Mouse (Mus musculus): ENCODE results near the gene Tmem106c.

Tmem106c gene

GRCm38 (mm10) chr15:97963989-97964835 is at the start of gene Tmem106c:
Gene Tmem106c (plus strand): TSS chr15:97964200.
- DNase-seq: peak; percentile 94

- peak; percentile 75 for DNase-seq
Measured at GRCm38 (mm10) chr15:97914331-97914747, 49.7 kb upstream of the Tmem106c start.

- DNase-seq: no peak
Measured at GRCm38 (mm10) chr15:97917994-97918393, 46.0 kb upstream of the Tmem106c start.

GRCm38 (mm10) chr15:97919217-97919616 is 44.8 kb upstream of the Tmem106c start:
- DNase-seq: no peak

- DNase-seq: no peak
Measured at GRCm38 (mm10) chr15:97920306-97920705, 43.7 kb upstream of the Tmem106c start.

- no peak for DNase-seq
Measured at GRCm38 (mm10) chr15:97921796-97922195, 42.2 kb upstream of the Tmem106c start.

- no peak for DNase-seq
Measured at GRCm38 (mm10) chr15:97922421-97922820, 41.6 kb upstream of the Tmem106c start.

GRCm38 (mm10) chr15:97927018-97927417 is 37.0 kb upstream of the Tmem106c start:
- peak; percentile 79 for DNase-seq

GRCm38 (mm10) chr15:97927821-97928220 is 36.2 kb upstream of the Tmem106c start:
- no peak for DNase-seq

- no peak for DNase-seq
Measured at GRCm38 (mm10) chr15:97929259-97929824, 34.7 kb upstream of the Tmem106c start.

GRCm38 (mm10) chr15:97932441-97932840 is 31.6 kb upstream of the Tmem106c start:
- DNase-seq: peak; percentile 35

- peak; percentile 48 for DNase-seq
Measured at GRCm38 (mm10) chr15:97938580-97938979, 25.4 kb upstream of the Tmem106c start.

- no peak for DNase-seq
Measured at GRCm38 (mm10) chr15:97940088-97940487, 23.9 kb upstream of the Tmem106c start.

GRCm38 (mm10) chr15:97941306-97941705 is 22.7 kb upstream of the Tmem106c start:
- DNase-seq: no peak

GRCm38 (mm10) chr15:97942538-97942937 is 21.5 kb upstream of the Tmem106c start:
- no peak for DNase-seq

GRCm38 (mm10) chr15:97943356-97943755 is 20.6 kb upstream of the Tmem106c start:
- DNase-seq: peak; percentile 86

GRCm38 (mm10) chr15:97944919-97945574 is 19.0 kb upstream of the Tmem106c start:
- peak; percentile 62 for DNase-seq

- DNase-seq: peak; percentile 45
Measured at GRCm38 (mm10) chr15:97945656-97946315, 18.2 kb upstream of the Tmem106c start.

- DNase-seq: no peak
Measured at GRCm38 (mm10) chr15:97948720-97949119, 15.3 kb upstream of the Tmem106c start.

GRCm38 (mm10) chr15:97949706-97950105 is 14.3 kb upstream of the Tmem106c start:
- no peak for DNase-seq

GRCm38 (mm10) chr15:97950240-97950639 is 13.8 kb upstream of the Tmem106c start:
- DNase-seq: no peak

- DNase-seq: peak; percentile 74
Measured at GRCm38 (mm10) chr15:97952137-97952888, 11.7 kb upstream of the Tmem106c start.

- DNase-seq: no peak
Measured at GRCm38 (mm10) chr15:97952889-97953189, 11.2 kb upstream of the Tmem106c start.
